Mouse (Mus musculus): ENCODE data around the gene Gm10840.

DNA sequence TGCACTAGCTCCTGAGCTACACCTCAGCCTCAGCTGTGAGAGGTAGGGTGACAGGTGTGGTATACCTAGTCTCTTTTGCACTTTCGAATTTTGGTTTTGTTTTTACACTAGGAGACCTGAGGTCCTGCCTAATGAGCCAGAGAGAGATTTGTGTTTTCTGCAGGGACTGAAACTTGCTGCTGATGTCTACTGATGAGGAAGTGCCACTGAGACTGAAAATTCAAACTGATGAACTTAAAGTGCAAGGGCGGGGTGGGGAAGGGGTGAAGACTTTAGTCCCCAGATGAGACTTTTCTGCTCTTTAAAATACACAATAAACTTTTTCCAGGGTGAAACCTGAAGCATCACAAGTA lies 19.8 kb downstream of the Gm10840 start:
- TF ChIP-seq CTCF (IDR thresholded peaks at IDR 0.05; ENCODE audit: low read depth) (no peak), EP300 (IDR thresholded peaks at IDR 0.05; ENCODE audit: low read depth) (no peak)

Measured in heart, postnatal 0 days (tissue).